Mouse (Mus musculus) left cerebral cortex, adult 2 months (tissue): ENCODE measurements around the gene Mapt. TPM values are rescaled to one million over a fixed set of nuclear protein-coding genes. Genes with fewer than 3 reads are reported as not detected.

ENCODE experiments used
- DNase-seq, 2 experiments: peaks; one replicate each; pipeline ENCODE4 v3.0.0; 2021 to 2022; ENCODE audit warnings: low spot score in 2 of 2, mixed read lengths in 1 of 2; ENCODE audit errors: extremely low spot score in 1 of 2
- H3K27ac ChIP-seq: fragments of 200-600 bp; 2 replicates; pipeline ENCODE4 v1.8.1; 2022
- H3K4me3 ChIP-seq: fragments of 200-600 bp; 2 replicates; pipeline ENCODE4 v1.8.1; 2022
- CTCF ChIP-seq: fragments of 200-600 bp; IDR thresholded peaks from 2 replicates; pipeline ENCODE4 v1.8.1; 2022; ENCODE audit warnings: antibody characterized with exemption, mild to moderate bottlenecking, moderate library complexity
- intact Hi-C: fragments of 180-260 bp; cut with DNase I; formaldehyde crosslinking; loops from one replicate; pipeline ENCODE4 v1.15.1; 2025
- total RNA-seq, 2 experiments: library from RNA; stranded (reverse); gene quantifications; 2 replicates each; pipeline ENCODE4 v1.2.3; 2021

Mapt gene
- total RNA-seq, 2 experiments from 2014 or later: 353 to 364 TPM

DNA sequence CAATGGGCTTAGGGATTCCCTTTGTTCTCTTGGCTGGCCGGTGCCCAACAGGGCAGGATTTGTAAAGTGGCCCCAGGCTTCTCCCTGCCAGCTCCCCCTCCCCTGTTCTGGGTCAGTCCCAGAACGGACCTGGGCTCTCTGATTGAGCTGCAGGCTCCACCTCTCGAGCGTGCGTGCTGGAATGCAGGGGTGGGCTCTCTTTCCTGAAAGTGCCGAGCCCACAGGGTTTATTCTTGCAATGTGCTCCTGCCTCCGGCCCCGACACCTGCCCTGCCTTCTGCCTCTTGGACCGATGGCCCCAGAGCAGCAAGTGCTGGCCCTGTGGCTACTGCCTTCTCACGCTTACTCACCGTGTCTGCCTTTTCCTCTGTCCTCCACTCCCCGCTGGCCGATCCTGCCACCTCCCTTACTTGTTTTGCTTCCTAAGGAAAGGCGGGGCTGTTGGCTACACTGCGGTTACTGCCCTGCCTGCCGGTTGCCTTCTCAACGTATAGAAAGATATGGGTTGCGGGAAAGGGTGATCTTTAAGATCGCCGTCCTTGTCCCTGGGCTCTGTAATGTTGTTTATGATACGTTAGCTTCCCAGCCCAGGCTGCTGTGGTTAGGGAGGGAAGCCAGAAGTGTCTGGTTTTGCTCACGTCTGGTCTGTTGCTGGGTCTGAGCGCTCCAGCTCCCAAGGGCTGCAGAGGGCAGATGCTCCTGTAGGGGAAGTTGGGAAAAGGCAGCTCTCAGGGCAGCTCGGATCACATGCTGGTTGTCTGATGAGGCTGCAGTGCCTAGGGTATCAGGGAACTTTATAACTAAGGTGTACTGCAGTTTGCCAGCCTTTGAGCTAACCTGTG lies 88.0 kb downstream of the Mapt start:
- TF ChIP-seq CTCF: no peak
- intact Hi-C loops: loop anchor here (5.0 to 10.0 kb wide), 2 partner anchors 193 to 806 kb away; partner anchors contain the start of gene Mettl2
- Histone ChIP-seq H3K4me3 (peak overlapping the region; percentile 39), H3K27ac (peak overlapping the region; percentile 61)
- DNase-seq: no peak

DNA sequence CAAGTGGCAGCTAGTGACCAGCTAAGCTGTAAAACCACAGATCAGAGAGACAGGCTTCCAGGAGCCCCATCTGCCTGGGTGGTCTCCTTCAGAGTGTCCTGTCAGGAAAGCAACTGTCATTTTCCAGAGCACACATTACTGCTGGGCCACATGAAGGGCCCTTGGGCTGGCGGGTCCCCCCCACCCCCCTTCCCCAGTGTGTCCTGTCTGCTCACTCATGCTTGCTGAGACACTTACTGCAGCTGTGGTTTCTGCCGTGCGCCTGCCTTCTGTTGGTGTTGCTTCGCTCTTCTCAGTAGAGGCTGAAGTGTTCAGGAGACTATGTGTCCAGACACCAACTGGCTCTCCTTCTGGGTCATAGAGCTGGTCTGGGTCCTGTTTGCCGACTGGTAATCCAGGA lies 89.3 kb downstream of the Mapt start:
- H3K4me3 ChIP-seq: no peak overlapping the region
- H3K27ac ChIP-seq: no peak overlapping the region; the same call in 1 of the 2 replicates
- TF ChIP-seq CTCF: no peak
- intact Hi-C loops: no loop called here
- no peak for DNase-seq

DNA sequence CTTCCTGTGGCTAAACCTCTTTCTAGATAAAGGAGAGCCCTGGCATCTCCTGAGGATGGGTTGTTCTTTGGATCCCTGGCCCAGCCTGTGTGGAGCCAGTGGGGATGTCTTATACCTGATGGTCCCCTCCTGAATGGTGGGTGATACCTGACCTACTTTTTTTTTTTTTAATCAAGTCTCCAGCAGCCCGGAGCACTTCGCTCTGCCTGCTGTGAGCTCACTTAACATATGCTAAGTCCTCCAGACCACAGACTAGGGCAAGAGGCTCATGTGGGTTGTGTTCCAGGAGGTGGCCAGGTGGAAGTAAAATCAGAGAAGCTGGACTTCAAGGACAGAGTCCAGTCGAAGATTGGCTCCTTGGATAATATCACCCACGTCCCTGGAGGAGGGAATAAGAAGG lies 91.0 kb downstream of the Mapt start:
- H3K4me3 ChIP-seq: no peak overlapping the region
- TF ChIP-seq CTCF: no peak
- DNase-seq: no peak
- H3K27ac ChIP-seq: 0 out of 2 replicates have a peak overlapping the region, but pooled peaks have one; percentile 7
- intact Hi-C loops: no loop called here

DNA sequence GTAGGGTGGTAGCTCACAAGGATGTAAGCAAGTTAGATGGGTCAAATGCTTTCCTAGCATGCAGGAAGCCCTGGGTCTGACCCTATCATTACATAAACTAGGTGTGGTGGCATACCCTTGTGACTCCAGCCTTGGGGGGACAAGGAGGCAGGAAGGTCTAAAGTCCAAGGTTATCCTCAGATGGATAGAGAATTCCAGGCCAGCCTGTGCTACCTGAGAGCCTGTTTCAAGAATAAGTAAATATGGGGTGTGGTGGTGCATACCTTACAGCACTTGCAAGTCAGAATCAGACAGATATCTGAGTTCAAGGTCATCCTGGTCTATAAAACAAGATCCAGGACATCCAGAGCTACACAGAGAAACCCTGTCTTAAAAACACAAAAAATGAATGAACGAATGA lies 96.3 kb downstream of the Mapt start:
- no peak overlapping the region for H3K4me3 ChIP-seq
- H3K27ac ChIP-seq: no peak overlapping the region
- no peak for TF ChIP-seq CTCF
- no peak for DNase-seq
- intact Hi-C loops: no loop called here

DNA sequence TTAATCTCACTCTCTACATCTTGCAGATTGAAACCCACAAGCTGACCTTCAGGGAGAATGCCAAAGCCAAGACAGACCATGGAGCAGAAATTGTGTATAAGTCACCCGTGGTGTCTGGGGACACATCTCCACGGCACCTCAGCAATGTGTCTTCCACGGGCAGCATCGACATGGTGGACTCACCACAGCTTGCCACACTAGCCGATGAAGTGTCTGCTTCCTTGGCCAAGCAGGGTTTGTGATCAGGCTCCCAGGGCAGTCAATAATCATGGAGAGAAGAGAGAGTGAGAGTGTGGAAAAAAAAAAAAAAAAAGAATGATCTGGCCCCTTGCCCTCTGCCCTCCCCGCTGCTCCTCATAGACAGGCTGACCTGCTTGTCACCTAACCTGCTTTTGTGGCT lies 96.8 kb downstream of the Mapt start:
- DNase-seq: no peak
- H3K4me3 ChIP-seq: no peak overlapping the region
- no peak for TF ChIP-seq CTCF
- H3K27ac ChIP-seq: no peak overlapping the region
- intact Hi-C loops: no loop called here

DNA sequence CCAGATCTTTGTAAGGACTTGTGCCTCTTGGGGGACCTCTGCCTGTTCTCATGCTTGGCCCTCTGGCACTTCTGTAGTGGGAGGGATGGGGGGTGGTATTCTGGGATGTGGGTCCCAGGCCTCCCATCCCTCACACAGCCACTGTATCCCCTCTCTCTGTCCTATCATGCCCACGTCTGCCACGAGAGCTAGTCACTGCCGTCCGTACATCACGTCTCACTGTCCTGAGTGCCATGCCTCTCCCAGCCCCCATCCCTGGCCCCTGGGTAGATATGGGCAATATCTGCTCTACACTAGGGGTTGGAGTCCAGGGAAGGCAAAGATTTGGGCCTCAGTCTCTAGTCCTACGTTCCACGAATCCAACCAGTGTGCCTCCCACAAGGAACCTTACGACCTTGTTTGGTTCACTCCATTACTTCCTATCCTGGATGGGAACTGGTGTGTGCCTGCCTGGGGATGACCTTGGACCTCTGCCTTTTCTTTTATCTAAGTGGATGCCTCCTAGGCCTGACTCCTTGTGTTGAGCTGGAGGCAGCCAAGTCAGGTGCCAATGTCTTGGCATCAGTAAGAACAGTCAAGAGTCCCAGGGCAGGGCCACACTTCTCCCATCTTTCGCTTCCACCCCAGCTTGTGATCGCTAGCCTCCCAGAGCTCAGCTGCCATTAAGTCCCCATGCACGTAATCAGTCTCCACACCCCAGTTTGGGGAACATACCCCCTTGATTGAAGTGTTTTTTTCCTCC lies 98.2 kb downstream of the Mapt start:
- intact Hi-C loops: no loop called here
- DNase-seq: no peak
- H3K4me3 ChIP-seq: no peak overlapping the region
- H3K27ac ChIP-seq: no peak overlapping the region
- TF ChIP-seq CTCF: no peak

DNA sequence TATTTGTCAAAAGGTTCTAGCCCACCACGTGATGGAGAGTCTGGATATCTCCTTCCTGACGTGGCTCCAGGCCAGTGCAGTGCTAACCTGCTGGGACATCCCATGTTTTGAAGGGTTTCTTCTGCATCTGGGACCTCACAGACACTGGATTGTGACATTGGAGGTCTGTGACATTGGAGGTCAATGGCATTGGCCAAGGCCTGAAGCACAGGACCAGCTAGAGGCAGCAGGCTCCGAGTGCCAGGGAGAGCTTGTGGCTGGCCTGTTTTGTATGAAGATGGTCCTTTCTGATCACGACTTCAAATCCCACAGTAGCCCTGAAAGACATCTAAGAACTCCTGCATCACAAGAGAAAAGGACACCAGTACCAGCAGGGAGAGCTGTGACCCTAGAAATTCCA lies 99.0 kb downstream of the Mapt start:
- intact Hi-C loops: no loop called here
- Histone ChIP-seq H3K27ac (no peak overlapping the region), H3K4me3 (no peak overlapping the region)
- DNase-seq: no peak
- no peak for TF ChIP-seq CTCF

DNA sequence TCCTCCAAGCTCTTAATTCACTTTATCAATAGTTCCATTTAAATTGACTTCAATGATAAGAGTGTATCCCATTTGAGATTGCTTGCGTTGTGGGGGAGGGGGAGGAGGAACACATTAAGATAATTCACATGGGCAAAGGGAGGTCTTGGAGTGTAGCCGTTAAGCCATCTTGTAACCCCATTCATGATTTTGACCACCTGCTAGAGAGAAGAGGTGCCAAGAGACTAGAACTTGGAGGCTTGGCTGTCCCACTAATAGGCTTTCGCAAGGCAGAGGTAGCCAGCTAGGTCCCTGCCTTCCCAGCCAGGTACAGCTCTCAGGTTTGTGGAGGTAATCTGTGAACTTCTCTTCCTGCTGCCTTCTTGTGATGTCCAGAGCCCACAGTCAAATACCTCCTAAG lies 100.0 kb downstream of the Mapt start:
- DNase-seq: no peak
- intact Hi-C loops: no loop called here
- TF ChIP-seq CTCF: no peak
- no peak overlapping the region for H3K4me3 ChIP-seq
- H3K27ac ChIP-seq: 0 out of 2 replicates have a peak overlapping the region, but pooled peaks have one; percentile 42

DNA sequence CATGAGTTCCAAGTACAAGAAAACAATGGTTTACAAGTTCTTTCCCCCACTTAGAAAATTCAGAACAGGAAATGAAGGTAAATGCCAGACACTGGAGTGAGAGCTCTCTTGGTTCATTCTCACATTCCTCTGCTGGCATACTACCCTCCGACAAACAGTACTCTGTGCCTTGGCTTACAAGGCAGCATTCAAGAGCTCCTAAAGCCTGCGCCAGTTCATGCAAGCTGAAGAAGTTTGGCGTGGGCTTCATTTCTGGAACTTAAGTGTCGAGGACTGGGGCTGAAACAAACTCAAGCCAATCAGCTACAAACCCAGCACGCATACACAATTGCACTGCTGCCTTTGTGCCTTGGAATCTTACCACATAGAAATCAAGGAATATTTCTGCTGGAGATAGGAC lies 100.9 kb downstream of the Mapt start:
- intact Hi-C loops: no loop called here
- no peak for TF ChIP-seq CTCF
- Histone ChIP-seq H3K27ac (no peak overlapping the region; the same call in 1 of the 2 replicates), H3K4me3 (no peak overlapping the region)
- no peak for DNase-seq

DNA sequence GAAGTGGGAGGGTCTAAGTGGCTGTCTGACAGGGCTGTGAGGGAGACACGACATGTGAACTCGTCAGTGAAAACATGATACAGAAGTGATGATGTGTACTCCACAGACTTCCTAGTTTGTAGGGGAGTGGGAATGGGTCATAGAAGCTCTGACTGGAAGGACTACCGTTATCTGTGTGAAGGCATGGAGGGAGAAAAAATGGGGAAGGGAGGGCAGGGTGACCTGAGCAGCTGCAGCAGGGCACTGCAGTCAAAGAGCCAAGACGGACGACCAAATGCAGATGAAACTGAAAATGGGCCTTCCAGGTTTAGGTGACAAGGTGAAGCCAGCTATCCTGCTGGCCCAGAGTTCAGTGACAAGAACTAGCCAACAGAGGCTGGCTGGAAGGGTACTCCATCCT lies 102.9 kb downstream of the Mapt start:
- no peak for TF ChIP-seq CTCF
- intact Hi-C loops: no loop called here
- DNase-seq: no peak
- Histone ChIP-seq H3K4me3 (no peak overlapping the region), H3K27ac (peak overlapping the region; percentile 19; the same call in 1 of the 2 replicates)

DNA sequence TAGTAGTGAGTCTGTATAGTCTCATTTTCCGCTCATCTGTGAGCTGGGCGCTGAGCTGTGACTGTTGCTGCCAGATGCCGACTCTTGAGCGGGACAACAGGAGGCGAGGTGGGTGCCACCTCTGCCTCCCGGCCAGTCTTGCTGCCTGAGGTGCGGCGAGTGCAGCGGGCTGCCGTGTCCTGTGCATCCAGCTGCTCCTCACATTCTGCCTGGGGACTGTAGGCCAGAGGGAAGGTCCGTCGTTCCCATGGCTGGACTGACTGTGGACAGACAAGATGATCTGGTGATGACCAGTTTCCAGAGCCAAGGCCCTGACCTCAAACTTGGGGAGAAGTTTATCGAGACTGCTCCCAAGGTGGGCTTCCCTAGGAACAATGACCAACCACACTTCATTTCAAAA lies 103.8 kb downstream of the Mapt start:
- DNase-seq: no peak
- TF ChIP-seq CTCF: no peak
- Histone ChIP-seq H3K27ac (no peak overlapping the region), H3K4me3 (no peak overlapping the region)
- intact Hi-C loops: no loop called here

DNA sequence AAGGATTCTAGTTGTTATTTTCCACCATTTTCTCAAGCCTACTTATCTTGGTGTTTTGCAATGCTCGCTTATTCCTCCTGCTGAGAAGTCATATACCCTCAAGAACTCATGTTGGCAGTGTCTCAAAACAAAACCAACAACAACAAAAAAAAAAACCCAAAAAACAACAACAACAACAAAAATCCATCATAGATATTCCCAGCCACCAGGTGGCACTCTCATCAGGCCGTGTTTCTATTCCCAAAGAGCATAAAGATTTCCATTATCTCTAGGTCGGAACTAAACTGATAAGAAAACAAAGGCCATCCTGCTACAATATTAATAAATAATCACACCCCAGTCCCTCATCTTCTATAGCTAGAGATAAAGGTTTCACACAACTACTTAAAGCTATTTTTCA lies 115.7 kb downstream of the Mapt start:
- H3K27ac ChIP-seq: no peak overlapping the region
- peak; percentile 73 for TF ChIP-seq CTCF
- no peak overlapping the region for H3K4me3 ChIP-seq
- no peak for DNase-seq
- intact Hi-C loops: loop anchor here (2.0 to 5.0 kb wide), 2 partner anchors 95 to 116 kb away; no protein-coding TSS in a partner anchor

DNA sequence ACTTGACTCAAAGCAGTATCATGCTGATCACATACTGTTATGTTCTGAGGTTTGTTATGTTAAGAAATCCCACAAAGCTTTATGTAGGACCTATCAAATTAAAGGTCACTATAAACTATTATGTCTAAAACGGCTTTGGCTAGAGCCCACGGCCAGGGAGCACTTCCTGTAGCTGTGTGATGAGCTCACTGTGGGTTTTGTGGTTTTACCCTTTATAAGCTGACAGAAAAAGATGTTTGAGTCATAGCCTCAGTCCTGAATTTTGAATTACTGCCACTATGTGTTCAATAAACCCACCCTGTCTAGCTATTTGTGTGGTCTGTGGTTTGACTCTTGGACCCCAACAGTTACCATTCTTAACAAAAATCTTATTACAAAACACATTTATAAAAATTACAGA lies 130.6 kb downstream of the Mapt start:
- no peak for DNase-seq
- TF ChIP-seq CTCF: no peak
- intact Hi-C loops: no loop called here

More for the DNA sequence above, 130.6 kb downstream of the Mapt start:
- no peak overlapping the region for H3K27ac ChIP-seq
- H3K4me3 ChIP-seq: no peak overlapping the region
